Mouse (Mus musculus) kidney, embryonic 14.5 days (tissue): ENCODE measurements around the gene Ccdc92b. TPM values are rescaled to one million over a fixed set of nuclear protein-coding genes. Genes with fewer than 3 reads are reported as not detected.

Experiments used
- ATAC-seq: fragments of 200-750 bp; cut with Nextera tagmentation; 2 replicates; pipeline ENCODE4 v1.8.0; 2017; ENCODE audit warnings: moderate number of reproducible peaks, mild to moderate bottlenecking, moderate TSS enrichment, moderate library complexity; ENCODE audit not compliant: low FRiP score, low TSS enrichment
- H3K27ac ChIP-seq: fragments of 300-500 bp; sonication (generic); 2 replicates; pipeline ENCODE4 v1.5.1; 2014; ENCODE audit warnings: low read depth, mild to moderate bottlenecking, low read length, moderate library complexity, mixed read lengths
- H3K27me3 ChIP-seq: fragments of 300-500 bp; sonication (generic); 2 replicates; pipeline ENCODE4 v1.6.1; 2014; ENCODE audit warnings: mild to moderate bottlenecking, low read length; ENCODE audit not compliant: control insufficient read depth, insufficient read depth
- H3K36me3 ChIP-seq: fragments of 300-500 bp; sonication (generic); 2 replicates; pipeline ENCODE4 v1.6.1; 2014; ENCODE audit warnings: low read length, mixed read lengths; ENCODE audit not compliant: control insufficient read depth, insufficient read depth
- H3K4me1 ChIP-seq: fragments of 300-500 bp; sonication (generic); 2 replicates; pipeline ENCODE4 v1.6.1; 2014; ENCODE audit warnings: low read length, mixed read lengths; ENCODE audit not compliant: control insufficient read depth, insufficient read depth
- H3K4me2 ChIP-seq: fragments of 300-500 bp; sonication (generic); replicated peaks from 2 replicates; pipeline ENCODE4 v1.6.1; 2014; ENCODE audit warnings: low read depth, mild to moderate bottlenecking, low read length
- H3K4me3 ChIP-seq: fragments of 300-500 bp; sonication (generic); 2 replicates; pipeline ENCODE4 v1.5.1; 2014; ENCODE audit warnings: mild to moderate bottlenecking, low read length
- H3K9ac ChIP-seq: fragments of 300-500 bp; sonication (generic); 2 replicates; pipeline ENCODE4 v1.6.1; 2014; ENCODE audit warnings: low read depth, mild to moderate bottlenecking, low read length, moderate library complexity
- H3K9me3 ChIP-seq: fragments of 300-500 bp; sonication (generic); 2 replicates; pipeline ENCODE4 v1.6.1; 2016; ENCODE audit warnings: low read length; ENCODE audit not compliant: control insufficient read depth
- WGBS: fragments of 180-500 bp; shearing (Covaris S2); extraction: QIAGEN DNeasy Blood & Tissue Kit; methylation state at CpG from one replicate; pipeline ENCODE4 v1.1.7; 2014; 5-methylcytosine and 5-hydroxymethylcytosine counted together
- polyA plus RNA-seq: library from polyadenylated mRNA; unstranded; fragments of >200 nt; fragmentation: Nextera tagmentation; extraction: Ambion mirVana; gene quantifications from 2 replicates; pipeline ENCODE4 v1.2.1, GENCODE M21; 2014

Gene Ccdc92b
- polyA plus RNA-seq, 1 experiment from 2014 or later, result 0.12 TPM

DNA sequence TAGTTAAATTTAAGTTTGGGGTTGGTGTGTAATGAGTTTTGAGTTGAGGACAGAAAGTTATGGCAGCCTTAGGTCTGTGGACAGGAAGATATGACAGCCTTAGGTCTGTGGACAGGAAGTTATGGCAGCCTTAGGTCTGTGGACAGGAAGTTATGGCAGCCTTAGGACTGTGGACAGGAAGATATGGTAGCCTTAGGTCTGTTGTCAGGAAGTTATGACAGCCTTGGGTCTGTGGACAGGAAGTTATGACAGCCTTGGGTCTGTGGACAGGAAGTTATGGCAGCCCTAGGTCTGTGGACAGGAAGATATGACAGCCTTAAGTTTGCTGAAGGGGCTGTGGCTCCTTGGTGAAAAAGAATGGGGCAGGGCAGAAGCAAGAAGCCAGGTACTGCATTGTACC lies 5.9 kb downstream of the Ccdc92b start:
- no peaks in the 10 kb centered on the region for H3K9me3 ChIP-seq
- ATAC-seq, result no peak
- H3K9ac ChIP-seq, result no peak overlapping the region
- H3K27ac ChIP-seq, result no peak overlapping the region
- no peak overlapping the region for H3K4me2 ChIP-seq
- H3K4me1 ChIP-seq, result no peaks in the 10 kb centered on the region
- peaks cover 5% of the 10 kb centered on the region for H3K27me3 ChIP-seq
- no peak overlapping the region for H3K4me3 ChIP-seq
- H3K36me3 ChIP-seq, result no peaks in the 10 kb centered on the region

DNA sequence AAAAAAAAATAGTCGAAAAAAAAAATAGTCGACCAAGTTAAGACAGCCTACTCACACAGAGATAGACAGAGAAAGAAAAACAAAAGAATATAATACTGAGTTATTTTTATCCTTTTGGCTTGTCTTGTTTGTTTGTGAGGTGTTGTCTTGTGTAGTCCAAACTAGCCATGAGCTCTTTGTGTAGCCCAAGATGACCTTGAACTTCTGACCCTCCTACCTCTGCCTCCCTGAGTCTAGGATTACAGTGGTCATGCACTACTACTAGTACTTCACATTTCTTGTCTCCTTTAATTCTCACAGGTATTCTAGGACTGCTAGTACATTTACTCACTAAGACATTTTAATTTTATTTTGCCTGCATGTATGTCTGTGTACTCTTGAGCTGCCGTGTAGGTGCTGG lies 8.1 kb downstream of the Ccdc92b start:
- no peak overlapping the region for H3K9ac ChIP-seq
- whole genome bisulfite sequencing, result 74% methylated on average over 3 of the region's 3 CpGs
- no peak overlapping the region for H3K4me3 ChIP-seq
- H3K9me3 ChIP-seq, result no peaks in the 10 kb centered on the region
- no peaks in the 10 kb centered on the region for H3K36me3 ChIP-seq
- ATAC-seq, result no peak
- H3K4me2 ChIP-seq, result no peak overlapping the region
- H3K4me1 ChIP-seq, result no peaks in the 10 kb centered on the region
- H3K27ac ChIP-seq, result no peak overlapping the region
- H3K27me3 ChIP-seq, result no peaks in the 10 kb centered on the region

DNA sequence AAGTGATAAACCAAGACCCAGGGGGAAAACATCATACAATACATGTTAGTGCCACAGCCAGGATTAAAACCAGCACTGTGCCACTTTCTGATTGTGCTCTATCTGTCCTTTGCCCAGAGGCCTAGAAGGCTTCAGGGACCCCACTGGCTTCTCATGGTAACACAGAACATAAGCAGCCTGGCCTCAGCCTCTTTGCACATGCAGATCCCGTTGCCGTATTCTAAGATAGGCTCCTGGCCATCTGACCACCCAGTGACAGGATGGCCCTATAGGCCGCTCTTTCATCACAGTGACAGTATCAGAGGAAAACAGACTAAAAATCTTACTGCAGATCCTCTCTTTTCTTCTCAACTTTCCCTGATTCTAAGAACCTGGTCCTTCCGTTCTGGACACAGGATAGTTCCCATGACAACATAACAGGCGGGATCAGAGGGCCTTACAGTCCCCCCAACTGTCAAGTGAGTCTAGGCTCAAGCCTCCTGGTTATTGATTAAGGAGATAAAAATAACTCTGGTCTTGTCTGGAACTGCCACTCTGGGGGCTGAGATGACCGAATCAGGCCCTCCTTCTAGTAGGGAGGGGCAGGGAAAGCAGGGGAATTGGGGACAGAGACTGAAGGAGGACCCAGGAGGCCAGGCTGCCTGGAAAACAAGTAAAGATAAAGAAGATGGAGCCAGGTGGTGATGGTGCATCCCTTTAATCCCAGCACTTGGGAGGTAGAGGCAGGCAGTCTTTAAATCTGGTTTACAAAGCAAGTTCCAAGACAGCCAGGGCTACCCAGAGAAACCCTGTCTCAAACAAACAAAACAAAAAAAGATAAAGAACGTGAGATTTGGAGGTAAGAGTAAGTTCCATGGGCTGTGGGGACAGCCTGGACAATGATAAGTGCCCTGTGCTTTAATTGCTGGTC lies 12.7 kb downstream of the Ccdc92b start:
- Histone ChIP-seq H3K9me3 (no peaks in the 10 kb centered on the region), H3K27me3 (no peaks in the 10 kb centered on the region), H3K4me2 (no peak overlapping the region), H3K9ac (no peak overlapping the region), H3K27ac (no peak overlapping the region), H3K4me1 (no peaks in the 10 kb centered on the region; the same call in 1 of the 2 replicates), H3K4me3 (no peak overlapping the region), H3K36me3 (no peaks in the 10 kb centered on the region)
- 72% methylated on average over 7 of the region's 7 CpGs for WGBS
- ATAC-seq, result no peak

DNA sequence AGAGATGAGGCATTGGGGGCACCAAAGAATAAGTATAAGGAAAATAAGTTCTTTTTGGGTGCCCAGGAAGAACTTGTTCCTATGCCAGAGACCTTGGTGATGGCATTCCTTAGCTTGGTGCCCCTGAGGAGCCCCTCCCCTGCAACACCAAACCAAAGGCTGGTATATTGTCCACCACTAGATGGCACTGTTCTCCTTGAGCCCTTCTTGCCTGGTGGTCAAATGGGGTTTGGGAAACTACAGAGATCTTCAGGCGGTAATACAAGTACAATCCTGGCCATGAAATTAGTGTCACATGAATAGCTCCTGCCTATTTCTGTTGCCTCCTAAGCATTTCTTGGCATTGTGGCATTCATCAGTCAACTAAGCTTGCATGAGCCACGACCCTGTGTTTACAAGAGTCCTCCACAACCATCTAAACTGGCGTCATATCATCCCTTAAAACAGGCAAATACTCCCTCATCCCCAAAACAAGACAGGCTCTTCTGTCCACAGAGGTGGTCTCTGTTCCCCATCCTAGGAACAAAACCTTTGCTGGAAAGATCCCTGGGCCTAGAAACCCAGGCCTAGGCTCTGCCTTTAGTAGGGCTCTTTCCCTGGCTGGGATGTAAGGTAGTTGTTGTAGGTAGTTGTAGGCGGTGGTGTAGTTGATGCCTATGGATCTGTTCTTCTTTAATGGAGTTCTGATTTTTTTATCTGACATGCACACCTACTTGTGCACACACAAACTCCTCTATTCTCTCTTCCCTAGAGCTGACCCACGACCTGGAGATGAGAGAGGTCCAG lies 15.3 kb downstream of the Ccdc92b start:
- H3K9ac ChIP-seq, result no peak overlapping the region
- H3K36me3 ChIP-seq, result no peaks in the 10 kb centered on the region
- H3K4me1 ChIP-seq, result peaks cover 15% of the 10 kb centered on the region
- ATAC-seq, result no peak
- 65% methylated on average over 5 of the region's 5 CpGs for WGBS
- H3K9me3 ChIP-seq, result no peaks in the 10 kb centered on the region
- no peak overlapping the region for H3K4me3 ChIP-seq
- no peak overlapping the region for H3K4me2 ChIP-seq
- H3K27ac ChIP-seq, result no peak overlapping the region
- no peaks in the 10 kb centered on the region for H3K27me3 ChIP-seq

DNA sequence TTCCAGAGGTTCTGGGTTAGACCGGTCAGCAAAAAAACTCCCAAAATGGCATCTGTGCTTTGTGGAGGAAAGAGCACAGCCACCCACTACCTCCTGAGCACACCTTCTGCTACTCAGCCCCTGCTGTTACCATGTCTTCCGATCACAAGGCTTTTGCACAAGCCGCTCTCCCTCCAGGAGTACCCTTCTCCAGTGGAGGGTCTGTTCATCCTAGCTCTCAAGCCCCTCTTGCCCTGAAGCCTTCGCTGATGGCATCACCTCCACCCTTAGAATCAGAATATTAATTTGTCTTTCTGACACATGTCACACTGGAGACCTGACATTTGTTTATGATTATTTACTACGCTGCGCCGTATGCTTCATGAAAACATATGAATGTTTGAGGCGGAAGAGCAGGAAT lies 18.1 kb downstream of the Ccdc92b start:
- H3K9me3 ChIP-seq, result no peaks in the 10 kb centered on the region
- no peaks in the 10 kb centered on the region; the same call in 1 of the 2 replicates for H3K27me3 ChIP-seq
- H3K9ac ChIP-seq, result peak overlapping the region; percentile 83; the same call in 1 of the 2 replicates
- peak overlapping the region; percentile 94 for H3K4me2 ChIP-seq
- peak overlapping the region; percentile 80; the same call in 1 of the 2 replicates for H3K27ac ChIP-seq
- no peaks in the 10 kb centered on the region for H3K36me3 ChIP-seq
- WGBS, result 25% methylated on average over 8 of the region's 8 CpGs
- no peak for ATAC-seq
- peak overlapping the region; percentile 77 for H3K4me3 ChIP-seq
- peaks cover 15% of the 10 kb centered on the region for H3K4me1 ChIP-seq

DNA sequence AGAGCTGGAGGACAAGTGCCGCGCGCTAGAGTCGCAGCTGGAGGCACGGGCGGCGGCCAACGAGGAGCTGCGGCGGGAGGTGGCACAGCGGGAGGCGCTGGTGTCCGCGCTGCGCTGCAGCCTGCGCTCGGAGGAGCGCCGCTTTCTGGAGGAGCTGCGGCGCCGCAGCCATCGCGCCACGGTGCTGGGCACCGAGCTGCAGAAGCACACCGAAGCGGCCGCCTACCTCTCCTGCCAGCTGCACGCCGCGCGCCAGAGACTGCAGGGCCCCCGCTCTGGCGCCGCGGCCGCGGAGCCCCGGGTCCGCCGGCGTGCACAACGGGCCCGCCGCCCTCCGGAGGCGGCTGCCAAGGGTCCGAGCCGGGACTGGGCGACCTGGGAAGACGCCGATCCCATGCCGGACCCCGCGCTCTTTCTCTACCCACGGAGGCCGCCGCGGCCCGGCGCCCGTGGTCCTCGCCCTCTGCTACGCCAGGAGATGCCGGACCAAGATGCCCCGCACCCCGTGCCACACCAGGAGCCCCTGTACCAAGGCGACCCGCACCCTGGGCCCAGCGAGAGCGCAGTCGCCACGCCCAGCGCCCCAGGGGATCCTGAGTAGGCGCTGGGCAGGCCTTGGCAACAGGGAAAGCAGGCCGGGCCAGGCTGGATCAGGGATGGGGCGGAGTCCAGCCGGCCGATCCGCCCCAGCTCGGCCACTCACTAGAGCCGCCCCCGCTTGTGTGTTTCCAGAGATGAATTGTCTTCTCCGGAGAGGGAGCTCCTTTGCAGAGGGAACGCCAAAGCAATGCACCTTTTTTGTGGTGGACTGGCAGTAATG lies 18.8 kb downstream of the Ccdc92b start:
- Histone ChIP-seq H3K4me3 (peak overlapping the region; percentile 77), H3K27me3 (no peaks in the 10 kb centered on the region; the same call in 1 of the 2 replicates), H3K27ac (peak overlapping the region; percentile 80), H3K4me2 (peak overlapping the region; percentile 94), H3K4me1 (peaks cover 15% of the 10 kb centered on the region), H3K9me3 (no peaks in the 10 kb centered on the region), H3K36me3 (no peaks in the 10 kb centered on the region), H3K9ac (peak overlapping the region; percentile 83)
- ATAC-seq, result peak; percentile 92
- WGBS, result under 1% methylated on average over 80 of the region's 86 CpGs

DNA sequence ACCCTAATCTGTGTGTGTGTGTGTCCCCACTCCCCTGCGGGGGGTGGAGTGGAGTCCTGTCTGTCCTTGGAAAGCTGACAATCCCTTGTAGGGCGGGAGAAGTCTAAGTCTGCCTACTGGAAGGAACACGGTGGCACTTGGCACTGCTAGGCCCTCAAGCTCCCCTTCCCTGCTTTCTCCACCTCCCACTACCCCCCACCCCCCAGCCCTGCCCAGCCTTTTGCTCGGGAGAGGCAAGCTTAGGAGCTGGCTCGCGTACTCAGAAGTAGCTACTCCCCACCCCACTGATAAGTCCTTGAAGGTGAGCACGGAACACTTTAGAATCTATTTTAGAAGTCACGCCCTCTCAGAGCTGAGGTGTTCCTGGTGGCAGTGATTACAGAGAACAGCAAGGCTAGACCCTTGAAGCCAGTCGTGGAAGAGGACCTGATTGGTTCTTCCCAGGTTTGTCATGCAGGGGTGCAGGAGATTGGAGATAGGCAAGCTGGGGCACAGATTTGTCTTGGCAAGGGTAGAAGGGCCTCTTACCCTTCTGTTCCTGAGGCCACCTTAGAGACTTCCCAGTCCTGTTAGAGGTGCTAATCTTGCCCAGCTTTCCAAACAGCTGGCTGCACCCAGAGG lies 19.5 kb downstream of the Ccdc92b start:
- Histone ChIP-seq H3K4me3 (peak overlapping the region; percentile 77), H3K36me3 (no peaks in the 10 kb centered on the region), H3K4me2 (peak overlapping the region; percentile 94), H3K9ac (peak overlapping the region; percentile 83), H3K9me3 (no peaks in the 10 kb centered on the region), H3K27ac (peak overlapping the region; percentile 52; the same call in 1 of the 2 replicates), H3K4me1 (peaks cover 15% of the 10 kb centered on the region), H3K27me3 (no peaks in the 10 kb centered on the region; the same call in 1 of the 2 replicates)
- ATAC-seq, result no peak; the same call in 1 of the 2 replicates
- WGBS, result 7% methylated on average over 9 of the region's 9 CpGs

DNA sequence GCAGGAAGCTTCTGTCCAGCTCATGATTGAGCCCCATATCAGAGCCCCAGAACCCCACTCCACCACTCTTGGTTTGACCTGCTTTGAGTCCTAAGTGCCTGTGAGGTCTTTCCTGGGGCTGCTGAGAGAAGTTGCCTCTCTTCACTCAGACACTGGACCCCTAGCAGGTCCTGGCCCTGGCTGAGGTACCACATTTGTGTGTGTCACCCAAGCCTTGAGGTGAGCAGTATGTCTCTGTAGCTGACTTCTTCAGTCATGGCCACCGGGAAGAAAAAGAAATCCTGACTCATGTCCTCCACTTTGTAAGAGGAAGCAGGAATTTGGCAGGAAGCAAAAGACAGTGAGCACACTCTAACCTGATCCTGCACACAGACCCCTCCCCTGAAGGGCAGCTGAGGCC lies 20.2 kb downstream of the Ccdc92b start:
- no peak overlapping the region for H3K4me2 ChIP-seq
- H3K27ac ChIP-seq, result no peak overlapping the region
- 77% methylated on average over 1 of the region's 1 CpGs for WGBS
- no peaks in the 10 kb centered on the region for H3K36me3 ChIP-seq
- no peak overlapping the region for H3K9ac ChIP-seq
- H3K4me3 ChIP-seq, result no peak overlapping the region
- H3K27me3 ChIP-seq, result no peaks in the 10 kb centered on the region; the same call in 1 of the 2 replicates
- no peak for ATAC-seq
- H3K9me3 ChIP-seq, result no peaks in the 10 kb centered on the region
- H3K4me1 ChIP-seq, result peaks cover 15% of the 10 kb centered on the region
